In genomic region chr8:84764100-84764499, GRCm38 (mm10) we compare ENCODE assay signal across 24 mouse cellular contexts. TPM values are rescaled to one million over a fixed set of nuclear protein-coding genes. Genes with fewer than 3 reads are reported as not detected.
A peak's percentile ranks its signal among the peaks of the same experiment; 100 is the strongest.
DNase-seq lines count a peak whose midpoint lies in the region; ATAC-seq and TF ChIP-seq lines count a peak whose summit lies in the region.
"Had no signal": no experiment of that assay in that cellular context is flagged by ENCODE, and none has a peak within 500 bp of the region (broad histone marks: within the 10 kb centered on the region; RNA-seq: fewer than 3 reads in every experiment).

No protein-coding gene starts in this region.

- peak overlapping the region; percentile 81 for H3K9ac ChIP-seq in forebrain, embryonic 15.5 days (replicated peaks)
- no peak overlapping the region for H3K9ac ChIP-seq in forebrain, embryonic 11.5 days (ENCODE audit: low read length)
- no peak overlapping the region for H3K9ac ChIP-seq in liver, postnatal 0 days (replicated peaks)
- no peak overlapping the region for H3K9ac ChIP-seq in liver, embryonic 11.5 days (ENCODE audit: low read depth, low read length)
- H3K9ac ChIP-seq in forebrain, postnatal 0 days, result peak overlapping the region; percentile 1; the same call in 1 of the 2 replicates
- H3K9ac ChIP-seq in stomach, embryonic 14.5 days (replicated peaks; ENCODE audit: low read depth, low read length), result no peak overlapping the region
- H3K9ac ChIP-seq: limb, embryonic 12.5 days; liver, embryonic 14.5 days; neural tube, embryonic 12.5 days had no signal

- H3K4me2 ChIP-seq in forebrain, embryonic 15.5 days (replicated peaks), result peak overlapping the region; percentile 70
- H3K4me2 ChIP-seq in forebrain, embryonic 11.5 days (ENCODE audit: low read depth, low read length, severe bottlenecking), result no peak overlapping the region
- no peak overlapping the region for H3K4me2 ChIP-seq in liver, postnatal 0 days (ENCODE audit: low read depth, low read length)
- no peak overlapping the region for H3K4me2 ChIP-seq in liver, embryonic 11.5 days
- H3K4me2 ChIP-seq in forebrain, postnatal 0 days (ENCODE audit: low read depth), result peak overlapping the region; percentile 71
- H3K4me2 ChIP-seq in stomach, embryonic 14.5 days (replicated peaks; ENCODE audit: low read depth, low read length), result no peak overlapping the region
- H3K4me2 ChIP-seq: limb, embryonic 12.5 days; neural tube, embryonic 12.5 days had no signal

- peak overlapping the region; percentile 97 for H3K27ac ChIP-seq in forebrain, embryonic 15.5 days (replicated peaks)
- no peak overlapping the region for H3K27ac ChIP-seq in forebrain, embryonic 11.5 days (ENCODE audit: low read depth, low read length)
- no peak overlapping the region for H3K27ac ChIP-seq in liver, postnatal 0 days (ENCODE audit: low read depth)
- H3K27ac ChIP-seq in liver, embryonic 11.5 days (ENCODE audit: low read depth, low read length), result no peak overlapping the region
- peak overlapping the region; percentile 54; the same call in 1 of the 2 replicates for H3K27ac ChIP-seq in forebrain, postnatal 0 days (ENCODE audit: low read depth, low read length)
- no peak overlapping the region for H3K27ac ChIP-seq in stomach, embryonic 14.5 days (ENCODE audit: low read length)
- H3K27ac ChIP-seq: heart, embryonic 10.5 days; limb, embryonic 12.5 days; liver, embryonic 14.5 days; neural tube, embryonic 12.5 days had no signal

- peak; percentile 8; the same call in 1 of the 2 replicates for TF ChIP-seq CTCF in liver, postnatal 0 days (IDR thresholded peaks at IDR 0.05; ENCODE audit: low read depth)
- TF ChIP-seq CTCF in forebrain, postnatal 0 days (IDR thresholded peaks at IDR 0.05; ENCODE audit: low read depth), result no peak

- no peak for ATAC-seq in forebrain, embryonic 15.5 days (replicated peaks)
- no peak for ATAC-seq in forebrain, embryonic 11.5 days (replicated peaks; ENCODE audit: low FRiP score)
- no peak for ATAC-seq in liver, postnatal 0 days
- ATAC-seq in liver, embryonic 11.5 days (replicated peaks; ENCODE audit: low FRiP score), result no peak
- no peak for ATAC-seq in forebrain, postnatal 0 days
- ATAC-seq in stomach, embryonic 14.5 days (ENCODE audit: insufficient number of reproducible peaks, insufficient read depth, low FRiP score, low read depth), result 0 out of 2 replicates have a peak, but pooled peaks have one; percentile 14
- ATAC-seq: CD4-positive, CD25-positive, alpha-beta regulatory T cell, adult 4 months had no signal

- peak overlapping the region; percentile 43 for H3K4me3 ChIP-seq in forebrain, embryonic 15.5 days
- H3K4me3 ChIP-seq in forebrain, embryonic 11.5 days (ENCODE audit: low read depth, low read length), result no peak overlapping the region
- no peak overlapping the region for H3K4me3 ChIP-seq in liver, postnatal 0 days (ENCODE audit: low read depth, low read length)
- H3K4me3 ChIP-seq in liver, embryonic 11.5 days (ENCODE audit: low read depth, low read length), result no peak overlapping the region
- H3K4me3 ChIP-seq in forebrain, postnatal 0 days (ENCODE audit: low read depth, low read length), result peak overlapping the region; percentile 48
- no peak overlapping the region for H3K4me3 ChIP-seq in stomach, embryonic 14.5 days (ENCODE audit: low read depth, low read length)
- H3K4me3 ChIP-seq: heart, embryonic 10.5 days; limb, embryonic 12.5 days; megakaryocyte, embryonic 14.5 days; neural tube, embryonic 12.5 days had no signal

- DNase-seq in forebrain, embryonic 11.5 days (ENCODE audit: low spot score), result no peak
- no peak for DNase-seq in liver, postnatal 0 days
- DNase-seq in liver, embryonic 11.5 days (ENCODE audit: low spot score), result no peak
- no peak for DNase-seq in forebrain, postnatal 0 days
- DNase-seq in right cerebral cortex, postnatal 36 days (ENCODE audit: low spot score in 2 of 2), result no peak
- DNase-seq in c-Kit-positive CD71-positive TER-119-positive erythroid progenitor cells, embryonic 14.5 days (ENCODE audit: low spot score), result no peak
- DNase-seq: gastrocnemius, postnatal 36 days; heart, postnatal 10 days; kidney, adult 11 months; kidney, postnatal 10 days; lung, postnatal 10 days; right cerebral cortex, postnatal 25 days; thymus, postnatal 4 days had no signal

- H3K27me3 ChIP-seq in forebrain, embryonic 15.5 days, result no peaks in the 10 kb centered on the region
- peaks cover 43% of the 10 kb centered on the region for H3K27me3 ChIP-seq in forebrain, embryonic 11.5 days (ENCODE audit: control insufficient read depth, insufficient read depth, low read length)
- H3K27me3 ChIP-seq in liver, postnatal 0 days (ENCODE audit: insufficient read depth, low read length), result 0 out of 2 replicates have a peak, but pooled peaks cover 2% of the 10 kb centered on the region
- H3K27me3 ChIP-seq in liver, embryonic 11.5 days (replicated peaks; ENCODE audit: control insufficient read depth, insufficient read depth, low read length), result peaks cover 53% of the 10 kb centered on the region
- no peaks in the 10 kb centered on the region for H3K27me3 ChIP-seq in forebrain, postnatal 0 days (ENCODE audit: insufficient read depth, low read length)
- H3K27me3 ChIP-seq in stomach, embryonic 14.5 days (ENCODE audit: control insufficient read depth, insufficient read depth, low read length), result 0 out of 2 replicates have a peak, but pooled peaks cover 3% of the 10 kb centered on the region

- TF ChIP-seq EP300 in liver, postnatal 0 days (IDR thresholded peaks at IDR 0.05; ENCODE audit: low read depth), result no peak

- WGBS in forebrain, embryonic 15.5 days, result 66% methylated on average over 4 of the region's 4 CpGs
- 58% methylated on average over 4 of the region's 4 CpGs for WGBS in forebrain, embryonic 11.5 days
- 61% methylated on average over 4 of the region's 4 CpGs for WGBS in liver, postnatal 0 days (ENCODE audit: insufficient replicate concordance)
- WGBS in liver, embryonic 11.5 days, result 52% methylated on average over 4 of the region's 4 CpGs
- whole genome bisulfite sequencing in forebrain, postnatal 0 days, result 67% methylated on average over 4 of the region's 4 CpGs
- WGBS in stomach, embryonic 14.5 days, result 50% methylated on average over 4 of the region's 4 CpGs

- H3K9me3 ChIP-seq in forebrain, embryonic 15.5 days, result no peaks in the 10 kb centered on the region
- H3K9me3 ChIP-seq in forebrain, embryonic 11.5 days (ENCODE audit: control insufficient read depth, low read length), result no peaks in the 10 kb centered on the region
- no peaks in the 10 kb centered on the region for H3K9me3 ChIP-seq in liver, postnatal 0 days (ENCODE audit: low read length)
- no peaks in the 10 kb centered on the region for H3K9me3 ChIP-seq in liver, embryonic 11.5 days (ENCODE audit: control insufficient read depth, low read length)
- H3K9me3 ChIP-seq in forebrain, postnatal 0 days (ENCODE audit: low read length), result no peaks in the 10 kb centered on the region
- H3K9me3 ChIP-seq in stomach, embryonic 14.5 days (ENCODE audit: control insufficient read depth, low read depth, low read length), result no peaks in the 10 kb centered on the region
- H3K9me3 ChIP-seq: G1E; heart, embryonic 10.5 days; limb, embryonic 12.5 days; megakaryocyte, embryonic 14.5 days; neural tube, embryonic 12.5 days had no signal

- peaks cover 90% of the 10 kb centered on the region for H3K4me1 ChIP-seq in forebrain, embryonic 15.5 days
- peaks cover 17% of the 10 kb centered on the region for H3K4me1 ChIP-seq in forebrain, embryonic 11.5 days (replicated peaks; ENCODE audit: control insufficient read depth, insufficient read depth, low read length)
- no peaks in the 10 kb centered on the region; the same call in 1 of the 2 replicates for H3K4me1 ChIP-seq in liver, postnatal 0 days (ENCODE audit: insufficient read depth)
- H3K4me1 ChIP-seq in liver, embryonic 11.5 days (replicated peaks; ENCODE audit: control insufficient read depth, insufficient read depth, low read length), result no peaks in the 10 kb centered on the region
- H3K4me1 ChIP-seq in forebrain, postnatal 0 days (ENCODE audit: insufficient read depth), result peaks cover 19% of the 10 kb centered on the region
- peaks cover 23% of the 10 kb centered on the region; the same call in 1 of the 2 replicates for H3K4me1 ChIP-seq in stomach, embryonic 14.5 days (ENCODE audit: control insufficient read depth, insufficient read depth, low read length)

- H3K36me3 ChIP-seq in forebrain, embryonic 15.5 days, result 0 out of 2 replicates have a peak, but pooled peaks cover under 1% of the 10 kb centered on the region
- H3K36me3 ChIP-seq in forebrain, embryonic 11.5 days (ENCODE audit: control insufficient read depth, insufficient read depth, low read length), result no peaks in the 10 kb centered on the region
- H3K36me3 ChIP-seq in liver, postnatal 0 days (replicated peaks; ENCODE audit: insufficient read depth, low read length), result no peaks in the 10 kb centered on the region
- H3K36me3 ChIP-seq in liver, embryonic 11.5 days (ENCODE audit: control insufficient read depth, insufficient read depth, low read length), result no peaks in the 10 kb centered on the region
- H3K36me3 ChIP-seq in forebrain, postnatal 0 days (ENCODE audit: insufficient read depth), result peaks cover 29% of the 10 kb centered on the region
- peaks cover 2% of the 10 kb centered on the region; the same call in 1 of the 2 replicates for H3K36me3 ChIP-seq in stomach, embryonic 14.5 days (ENCODE audit: control insufficient read depth, insufficient read depth, low read length)
- H3K36me3 ChIP-seq: heart, embryonic 10.5 days; neural tube, embryonic 12.5 days had no signal

RNA-seq across cellular contexts. Expression of gene Nfix, which starts 36.0 kb away (rescaled TPM):
- polyA plus RNA-seq in forebrain, embryonic 15.5 days (2015; fragmentation: Nextera tagmentation; extraction: Ambion mirVana), result 413 and 445 TPM in 2 replicates
- 7.7 and 8.9 TPM in 2 replicates for polyA plus RNA-seq in forebrain, embryonic 11.5 days (2014; fragmentation: Nextera tagmentation; extraction: Ambion mirVana)
- 4.7 and 5.4 TPM in 2 replicates for polyA plus RNA-seq in liver, postnatal 0 days (2015; fragmentation: Nextera tagmentation; extraction: Ambion mirVana)
- polyA plus RNA-seq in liver, embryonic 11.5 days (2014; fragmentation: Nextera tagmentation; extraction: Ambion mirVana), result 5.0 and 7.1 TPM in 2 replicates
- 111 and 116 TPM in 2 replicates for total RNA-seq in forebrain, postnatal 0 days (2014; rRNA removed)
- 347 and 376 TPM in 2 replicates for polyA plus RNA-seq in forebrain, postnatal 0 days (2015; fragmentation: Nextera tagmentation; extraction: Ambion mirVana)
- polyA plus RNA-seq in stomach, embryonic 14.5 days (2014; fragmentation: Nextera tagmentation; extraction: Ambion mirVana), result 37.8 and 40.5 TPM in 2 replicates

RNA-seq across cellular contexts. Expression of gene G430095P16Rik, which starts 41.3 kb away (rescaled TPM):
- 2.7 TPM in 2 replicates for polyA plus RNA-seq in forebrain, embryonic 15.5 days (2015; fragmentation: Nextera tagmentation; extraction: Ambion mirVana)
- 3.0 and 3.1 TPM in 2 replicates for polyA plus RNA-seq in forebrain, embryonic 11.5 days (2014; fragmentation: Nextera tagmentation; extraction: Ambion mirVana)
- 4.8 and 6.3 TPM in 2 replicates for polyA plus RNA-seq in liver, postnatal 0 days (2015; fragmentation: Nextera tagmentation; extraction: Ambion mirVana)
- polyA plus RNA-seq in liver, embryonic 11.5 days (2014; fragmentation: Nextera tagmentation; extraction: Ambion mirVana), result 11.8 and 12.3 TPM in 2 replicates
- not detected in 2 replicates for total RNA-seq in forebrain, postnatal 0 days (2014; rRNA removed)
- 0.56 and 1.0 TPM in 2 replicates for polyA plus RNA-seq in forebrain, postnatal 0 days (2015; fragmentation: Nextera tagmentation; extraction: Ambion mirVana)
- 2.8 and 5.0 TPM in 2 replicates for polyA plus RNA-seq in stomach, embryonic 14.5 days (2014; fragmentation: Nextera tagmentation; extraction: Ambion mirVana)
- total RNA-seq: layer of hippocampus, adult 8-10 months; midbrain, postnatal 0 days had no signal

RNA-seq across cellular contexts. Expression of gene Dand5, which starts 58.5 kb away (rescaled TPM):
- 8.1 and 8.9 TPM in 2 replicates for polyA plus RNA-seq in forebrain, embryonic 15.5 days (2015; fragmentation: Nextera tagmentation; extraction: Ambion mirVana)
- polyA plus RNA-seq in forebrain, embryonic 11.5 days (2014; fragmentation: Nextera tagmentation; extraction: Ambion mirVana), result 5.5 and 6.4 TPM in 2 replicates
- 2.4 and 2.5 TPM in 2 replicates for polyA plus RNA-seq in liver, postnatal 0 days (2015; fragmentation: Nextera tagmentation; extraction: Ambion mirVana)
- 4.5 and 4.9 TPM in 2 replicates for polyA plus RNA-seq in liver, embryonic 11.5 days (2014; fragmentation: Nextera tagmentation; extraction: Ambion mirVana)
- 4.7 and 6.9 TPM in 2 replicates for total RNA-seq in forebrain, postnatal 0 days (2014; rRNA removed)
- polyA plus RNA-seq in forebrain, postnatal 0 days (2015; fragmentation: Nextera tagmentation; extraction: Ambion mirVana), result 8.2 and 10.0 TPM in 2 replicates
- polyA plus RNA-seq in stomach, embryonic 14.5 days (2014; fragmentation: Nextera tagmentation; extraction: Ambion mirVana), result 7.1 and 7.6 TPM in 2 replicates

Comparison
In these comparisons a context has a peak if more than half of its experiments do, and no peak if none do; other contexts are left out.
1. H3K27ac ChIP-seq: peak in forebrain, embryonic 15.5 days (single experiment) and forebrain, postnatal 0 days (single experiment); none in forebrain, embryonic 11.5 days (single experiment), liver, postnatal 0 days (single experiment), liver, embryonic 11.5 days (single experiment) and stomach, embryonic 14.5 days (single experiment).
2. H3K4me2 ChIP-seq: peak in forebrain, embryonic 15.5 days (single experiment) and forebrain, postnatal 0 days (single experiment); none in forebrain, embryonic 11.5 days (single experiment), liver, postnatal 0 days (single experiment), liver, embryonic 11.5 days (single experiment) and stomach, embryonic 14.5 days (single experiment).
3. H3K4me3 ChIP-seq: peak in forebrain, embryonic 15.5 days (single experiment) and forebrain, postnatal 0 days (single experiment); none in forebrain, embryonic 11.5 days (single experiment), liver, postnatal 0 days (single experiment), liver, embryonic 11.5 days (single experiment) and stomach, embryonic 14.5 days (single experiment).
4. H3K9ac ChIP-seq: peak in forebrain, embryonic 15.5 days (single experiment) and forebrain, postnatal 0 days (single experiment); none in forebrain, embryonic 11.5 days (single experiment), liver, postnatal 0 days (single experiment), liver, embryonic 11.5 days (single experiment) and stomach, embryonic 14.5 days (single experiment).